19 mouse cellular contexts compared by ENCODE assay signal in the genomic region with DNA sequence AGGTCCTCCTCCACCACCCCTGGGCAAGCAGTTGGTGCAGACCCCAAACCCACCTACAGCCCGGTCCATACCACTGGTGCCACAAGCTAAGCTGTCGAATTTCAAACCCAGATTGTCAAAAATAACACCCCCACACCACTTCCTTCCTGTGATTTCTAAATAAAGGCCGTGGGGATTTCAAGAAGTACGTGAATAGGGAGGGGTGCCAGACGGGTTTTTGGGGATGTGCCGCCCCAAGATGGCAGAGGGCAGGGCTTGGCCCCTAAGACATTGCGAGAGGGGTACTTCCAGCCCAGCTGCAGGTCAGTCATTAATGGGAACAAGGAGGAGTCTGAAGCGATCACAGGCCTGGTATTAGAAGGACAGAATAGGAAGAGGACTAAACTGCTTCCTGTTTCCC. TPM values are rescaled to one million over a fixed set of nuclear protein-coding genes. Genes with fewer than 3 reads are reported as not detected.
A peak's percentile ranks its signal among the peaks of the same experiment; 100 is the strongest.
DNase-seq lines count a peak whose midpoint lies in the region; ATAC-seq and TF ChIP-seq lines count a peak whose summit lies in the region.
"Had no signal": no experiment of that assay in that cellular context is flagged by ENCODE, and none has a peak within 500 bp of the region (broad histone marks: within the 10 kb centered on the region; RNA-seq: fewer than 3 reads in every experiment).

No protein-coding gene starts in this region.

- 76% methylated on average over 8 of the region's 8 CpGs for WGBS in intestine, embryonic 16.5 days
- 81% methylated on average over 8 of the region's 8 CpGs for WGBS in intestine, embryonic 15.5 days
- 80% methylated on average over 8 of the region's 8 CpGs for WGBS in hindbrain, embryonic 16.5 days

- TF ChIP-seq POLR2A in bone marrow macrophage, adult 2 months (IDR thresholded peaks at IDR 0.05; ENCODE audit: borderline replicate concordance, low read depth, low read length): no peak

- ATAC-seq in intestine, embryonic 16.5 days: no peak
- ATAC-seq in intestine, embryonic 15.5 days: no peak
- peak; percentile 80 for ATAC-seq in megakaryocyte, adult 5-6 weeks (ENCODE audit: poor library complexity, severe bottlenecking)
- ATAC-seq in hindbrain, embryonic 16.5 days: no peak
- ATAC-seq: forebrain, embryonic 15.5 days; midbrain, embryonic 15.5 days had no signal

- H3K4me2 ChIP-seq in intestine, embryonic 16.5 days (ENCODE audit: low read depth, low read length): no peak overlapping the region
- H3K4me2 ChIP-seq in intestine, embryonic 15.5 days (replicated peaks): no peak overlapping the region
- H3K4me2 ChIP-seq in hindbrain, embryonic 16.5 days (ENCODE audit: low read length): no peak overlapping the region
- H3K4me2 ChIP-seq: forebrain, embryonic 15.5 days; heart, embryonic 12.5 days; hindbrain, embryonic 14.5 days; kidney, embryonic 15.5 days; limb, embryonic 12.5 days; midbrain, embryonic 15.5 days; stomach, embryonic 15.5 days had no signal

- no peaks in the 10 kb centered on the region for H3K27me3 ChIP-seq in intestine, embryonic 16.5 days (replicated peaks; ENCODE audit: control insufficient read depth, insufficient read depth, low read length)
- H3K27me3 ChIP-seq in intestine, embryonic 15.5 days (replicated peaks): no peaks in the 10 kb centered on the region
- H3K27me3 ChIP-seq in hindbrain, embryonic 16.5 days (replicated peaks; ENCODE audit: control insufficient read depth, insufficient read depth, low read length): no peaks in the 10 kb centered on the region
- H3K27me3 ChIP-seq: forebrain, embryonic 15.5 days; heart, embryonic 12.5 days; kidney, embryonic 15.5 days; limb, embryonic 12.5 days; midbrain, embryonic 15.5 days; stomach, embryonic 15.5 days had no signal

- no peak overlapping the region for H3K4me3 ChIP-seq in intestine, embryonic 16.5 days (ENCODE audit: low read length)
- no peak overlapping the region for H3K4me3 ChIP-seq in intestine, embryonic 15.5 days (replicated peaks)
- peak overlapping the region; percentile 19 for H3K4me3 ChIP-seq in bone marrow macrophage, adult 2 months (ENCODE audit: insufficient read depth, low read length)
- H3K4me3 ChIP-seq in hindbrain, embryonic 16.5 days (ENCODE audit: low read length): no peak overlapping the region
- H3K4me3 ChIP-seq: forebrain, embryonic 15.5 days; heart, embryonic 12.5 days; kidney, embryonic 15.5 days; limb, embryonic 12.5 days; midbrain, embryonic 15.5 days; stomach, embryonic 15.5 days had no signal

- no peaks in the 10 kb centered on the region for H3K9me3 ChIP-seq in intestine, embryonic 16.5 days (ENCODE audit: control insufficient read depth, low read length)
- H3K9me3 ChIP-seq in intestine, embryonic 15.5 days: no peaks in the 10 kb centered on the region
- no peaks in the 10 kb centered on the region for H3K9me3 ChIP-seq in hindbrain, embryonic 16.5 days (ENCODE audit: control insufficient read depth, low read length)
- H3K9me3 ChIP-seq: forebrain, embryonic 15.5 days; heart, embryonic 12.5 days; kidney, embryonic 15.5 days; limb, embryonic 12.5 days; midbrain, embryonic 15.5 days; stomach, embryonic 15.5 days had no signal

- no peak for TF ChIP-seq CTCF in bone marrow macrophage, adult 2 months (IDR thresholded peaks at IDR 0.05; ENCODE audit: low read depth, low read length)

- no peaks in the 10 kb centered on the region for H3K36me3 ChIP-seq in intestine, embryonic 16.5 days (ENCODE audit: control insufficient read depth, insufficient read depth, low read length)
- H3K36me3 ChIP-seq in intestine, embryonic 15.5 days: no peaks in the 10 kb centered on the region
- H3K36me3 ChIP-seq in hindbrain, embryonic 16.5 days (ENCODE audit: control insufficient read depth, insufficient read depth, low read length): no peaks in the 10 kb centered on the region
- H3K36me3 ChIP-seq: forebrain, embryonic 15.5 days; heart, embryonic 12.5 days; kidney, embryonic 15.5 days; limb, embryonic 12.5 days; midbrain, embryonic 15.5 days; stomach, embryonic 15.5 days had no signal

- 0 out of 2 replicates have a peak overlapping the region, but pooled peaks have one; percentile 23 for H3K9ac ChIP-seq in intestine, embryonic 16.5 days (ENCODE audit: low read depth, low read length)
- H3K9ac ChIP-seq in intestine, embryonic 15.5 days: no peak overlapping the region
- no peak overlapping the region for H3K9ac ChIP-seq in hindbrain, embryonic 16.5 days (ENCODE audit: low read depth, low read length)
- H3K9ac ChIP-seq: forebrain, embryonic 15.5 days; heart, embryonic 12.5 days; hindbrain, embryonic 14.5 days; kidney, embryonic 15.5 days; limb, embryonic 12.5 days; midbrain, embryonic 15.5 days; stomach, embryonic 15.5 days had no signal

- H3K4me1 ChIP-seq in intestine, embryonic 16.5 days (ENCODE audit: control insufficient read depth, insufficient read depth, low read length): peaks cover 10% of the 10 kb centered on the region; the same call in 1 of the 2 replicates
- H3K4me1 ChIP-seq in intestine, embryonic 15.5 days (replicated peaks): 0 out of 2 replicates have a peak, but pooled peaks cover 6% of the 10 kb centered on the region
- H3K4me1 ChIP-seq in bone marrow macrophage, adult 2 months (ENCODE audit: control insufficient read depth, insufficient read depth, low read length): peaks cover 61% of the 10 kb centered on the region
- H3K4me1 ChIP-seq in hindbrain, embryonic 16.5 days (ENCODE audit: control insufficient read depth, insufficient read depth, low read depth, low read length): no peaks in the 10 kb centered on the region
- H3K4me1 ChIP-seq: forebrain, embryonic 15.5 days; limb, embryonic 12.5 days; midbrain, embryonic 15.5 days had no signal

- H3K27ac ChIP-seq in intestine, embryonic 16.5 days (ENCODE audit: low read length): no peak overlapping the region
- no peak overlapping the region for H3K27ac ChIP-seq in intestine, embryonic 15.5 days
- peak overlapping the region; percentile 79 for H3K27ac ChIP-seq in bone marrow macrophage, adult 2 months (ENCODE audit: insufficient read depth, low read depth, low read length)
- no peak overlapping the region for H3K27ac ChIP-seq in hindbrain, embryonic 16.5 days (ENCODE audit: low read depth, low read length)
- H3K27ac ChIP-seq: forebrain, embryonic 15.5 days; hindbrain, embryonic 14.5 days; kidney, embryonic 15.5 days; limb, embryonic 12.5 days; midbrain, embryonic 15.5 days; stomach, embryonic 15.5 days had no signal

- DNase-seq in 416B (ENCODE audit: low read depth): peak; percentile 54
- DNase-seq in embryo, embryonic 11 days: no peak
- DNase-seq in left cerebral cortex, adult 8-10 months (ENCODE audit: low spot score in 2 of 2): no peak
- DNase-seq: cerebellum, postnatal 14 days; gastrocnemius, postnatal 14 days; lung, postnatal 14 days had no signal

RNA-seq across cellular contexts. Expression of gene Phb2, which starts 11.4 kb away (rescaled TPM):
- polyA plus RNA-seq in intestine, embryonic 16.5 days (2015; fragmentation: Nextera tagmentation; extraction: Ambion mirVana): 471 and 489 TPM in 2 replicates
- 497 and 503 TPM in 2 replicates for polyA plus RNA-seq in intestine, embryonic 15.5 days (2015; fragmentation: Nextera tagmentation; extraction: Ambion mirVana)
- polyA plus RNA-seq in bone marrow macrophage, adult 2 months (2012; ENCODE audit: insufficient read depth, insufficient read length, missing spikeins): 94.1 and 97.8 TPM in 2 replicates
- total RNA-seq in megakaryocyte, adult 5-6 weeks (2015): 99.5 and 115 TPM in 2 replicates
- total RNA-seq in megakaryocyte, adult 5-6 weeks (2017): 152 and 160 TPM in 2 replicates
- 249 and 250 TPM in 2 replicates for polyA plus RNA-seq in hindbrain, embryonic 16.5 days (2015; fragmentation: Nextera tagmentation; extraction: Ambion mirVana)
- 100 to 1,000 TPM; 111 to 126 (median 116) TPM for total RNA-seq in left cerebral cortex, adult 8-10 months (2022)

RNA-seq across cellular contexts. Expression of gene Emg1, which starts 11.6 kb away (rescaled TPM):
- 202 and 222 TPM in 2 replicates for polyA plus RNA-seq in intestine, embryonic 16.5 days (2015; fragmentation: Nextera tagmentation; extraction: Ambion mirVana)
- polyA plus RNA-seq in intestine, embryonic 15.5 days (2015; fragmentation: Nextera tagmentation; extraction: Ambion mirVana): 225 and 231 TPM in 2 replicates
- polyA plus RNA-seq in bone marrow macrophage, adult 2 months (2012; ENCODE audit: insufficient read depth, insufficient read length, missing spikeins): 48.2 and 54.9 TPM in 2 replicates
- total RNA-seq in megakaryocyte, adult 5-6 weeks (2015): 144 and 179 TPM in 2 replicates
- total RNA-seq in megakaryocyte, adult 5-6 weeks (2017): 170 and 206 TPM in 2 replicates
- polyA plus RNA-seq in hindbrain, embryonic 16.5 days (2015; fragmentation: Nextera tagmentation; extraction: Ambion mirVana): 104 and 108 TPM in 2 replicates
- 10 to 100 TPM; 41.0 to 48.1 (median 43.4) TPM for total RNA-seq in left cerebral cortex, adult 8-10 months (2022)

RNA-seq across cellular contexts. Expression of gene Ptpn6, which starts 15.0 kb away (rescaled TPM):
- polyA plus RNA-seq in intestine, embryonic 16.5 days (2015; fragmentation: Nextera tagmentation; extraction: Ambion mirVana): 20.4 and 22.5 TPM in 2 replicates
- 16.7 and 17.7 TPM in 2 replicates for polyA plus RNA-seq in intestine, embryonic 15.5 days (2015; fragmentation: Nextera tagmentation; extraction: Ambion mirVana)
- 583 and 614 TPM in 2 replicates for polyA plus RNA-seq in bone marrow macrophage, adult 2 months (2012; ENCODE audit: insufficient read depth, insufficient read length, missing spikeins)
- 308 and 336 TPM in 2 replicates for total RNA-seq in megakaryocyte, adult 5-6 weeks (2015)
- total RNA-seq in megakaryocyte, adult 5-6 weeks (2017): 1,009 and 1,024 TPM in 2 replicates
- polyA plus RNA-seq in hindbrain, embryonic 16.5 days (2015; fragmentation: Nextera tagmentation; extraction: Ambion mirVana): 4.8 and 4.9 TPM in 2 replicates
- 10 to 100 TPM in 2 of 4 experiments, 1 to 10 TPM in 2; 2.3 to 15.0 (median 7.9) TPM for total RNA-seq in left cerebral cortex, adult 8-10 months (2022)

RNA-seq across cellular contexts. Expression of gene Grcc10, which starts 17.6 kb away (rescaled TPM):
- polyA plus RNA-seq in intestine, embryonic 16.5 days (2015; fragmentation: Nextera tagmentation; extraction: Ambion mirVana): 309 and 334 TPM in 2 replicates
- polyA plus RNA-seq in intestine, embryonic 15.5 days (2015; fragmentation: Nextera tagmentation; extraction: Ambion mirVana): 337 and 341 TPM in 2 replicates
- 221 and 253 TPM in 2 replicates for polyA plus RNA-seq in bone marrow macrophage, adult 2 months (2012; ENCODE audit: insufficient read depth, insufficient read length, missing spikeins)
- total RNA-seq in megakaryocyte, adult 5-6 weeks (2015): 177 and 203 TPM in 2 replicates
- 121 and 136 TPM in 2 replicates for total RNA-seq in megakaryocyte, adult 5-6 weeks (2017)
- 587 and 645 TPM in 2 replicates for polyA plus RNA-seq in hindbrain, embryonic 16.5 days (2015; fragmentation: Nextera tagmentation; extraction: Ambion mirVana)
- total RNA-seq in left cerebral cortex, adult 8-10 months (2022): 100 to 1,000 TPM; 301 to 323 (median 310) TPM

RNA-seq across cellular contexts. Expression of gene Gm45234, which starts 32.3 kb away (rescaled TPM):
- polyA plus RNA-seq in intestine, embryonic 16.5 days (2015; fragmentation: Nextera tagmentation; extraction: Ambion mirVana): not detected in 2 replicates
- polyA plus RNA-seq in intestine, embryonic 15.5 days (2015; fragmentation: Nextera tagmentation; extraction: Ambion mirVana): not detected in 2 replicates
- not detected in 2 replicates for polyA plus RNA-seq in bone marrow macrophage, adult 2 months (2012; ENCODE audit: insufficient read depth, insufficient read length, missing spikeins)
- not detected in 2 replicates for total RNA-seq in megakaryocyte, adult 5-6 weeks (2015)
- total RNA-seq in megakaryocyte, adult 5-6 weeks (2017): not detected in 2 replicates
- not detected in 2 replicates for polyA plus RNA-seq in hindbrain, embryonic 16.5 days (2015; fragmentation: Nextera tagmentation; extraction: Ambion mirVana)
- not detected for total RNA-seq in left cerebral cortex, adult 8-10 months (2022)
- total RNA-seq: gastrocnemius, postnatal 14 days had no signal
- polyA plus RNA-seq: forebrain, embryonic 15.5 days; heart, embryonic 12.5 days; hindbrain, embryonic 14.5 days; kidney, embryonic 15.5 days; limb, embryonic 12.5 days; midbrain, embryonic 15.5 days; neural tube, embryonic 14.5 days; stomach, embryonic 15.5 days had no signal

Comparison
In these comparisons a context has a peak if more than half of its experiments do, and no peak if none do; other contexts are left out.
1. RNA of gene Ptpn6, which starts 15.0 kb away (polyA plus RNA-seq): 583 to 614 TPM in bone marrow macrophage, adult 2 months; 20.4 to 22.5 TPM in intestine, embryonic 16.5 days, 16.7 to 17.7 TPM in intestine, embryonic 15.5 days and 4.8 to 4.9 TPM in hindbrain, embryonic 16.5 days; every median in the first group is over 10 times any median in the second.